Mouse (Mus musculus) ES-E14 (cell line): ENCODE data around the gene Slc31a2. TPM values are rescaled to one million over a fixed set of nuclear protein-coding genes. Genes with fewer than 3 reads are reported as not detected.

Source experiments
- DNase-seq: peaks from one replicate; pipeline ENCODE4 v3.0.0-alpha.2; 2013; ENCODE audit warnings: low read depth, low spot score
- H3K27ac ChIP-seq: 2 replicates; pipeline ENCODE4 v1.5.1; 2012; ENCODE audit warnings: low read depth, mild to moderate bottlenecking, low read length, moderate library complexity, mixed read lengths; ENCODE audit not compliant: poor library complexity, insufficient read depth, severe bottlenecking
- H3K36me3 ChIP-seq: 2 replicates; pipeline ENCODE4 v1.6.1; 2012; ENCODE audit warnings: mild to moderate bottlenecking, low read length, moderate library complexity, mixed read lengths; ENCODE audit not compliant: control insufficient read depth, poor library complexity, insufficient read depth, severe bottlenecking
- H3K4me1 ChIP-seq, 2 experiments: fragments of 150-350 bp in 1 of 2; sonication (generic) in 1 of 2; 2 replicates each; pipeline ENCODE4 v1.6.1; 2012; ENCODE audit warnings: low read length in 2 of 2, mild to moderate bottlenecking in 1 of 2, mixed read lengths in 1 of 2; ENCODE audit not compliant: control insufficient read depth in 2 of 2, insufficient read depth in 2 of 2, poor library complexity in 1 of 2
- H3K4me3 ChIP-seq, 2 experiments: fragments of 150-350 bp in 1 of 2; sonication (generic) in 1 of 2; 2 replicates each; pipeline ENCODE4 v1.5.1; 2012; ENCODE audit warnings: low read length in 2 of 2, low read depth in 1 of 2, mild to moderate bottlenecking in 1 of 2, mixed read lengths in 1 of 2; ENCODE audit not compliant: insufficient read depth in 1 of 2, poor library complexity in 1 of 2, severe bottlenecking in 1 of 2
- H3K9ac ChIP-seq: 2 replicates; pipeline ENCODE4 v1.6.1; 2012; ENCODE audit warnings: low read depth, mild to moderate bottlenecking, low read length, mixed read lengths; ENCODE audit not compliant: poor library complexity, insufficient read depth, severe bottlenecking
- H3K9me3 ChIP-seq: fragments of 150-350 bp; sonication (generic); 2 replicates; pipeline ENCODE4 v1.6.1; 2012; ENCODE audit warnings: low read depth, mild to moderate bottlenecking, low read length; ENCODE audit not compliant: control insufficient read depth, insufficient read depth
- CHD2 ChIP-seq: IDR thresholded peaks from 2 replicates; pipeline ENCODE4 v1.6.1; 2014; ENCODE audit warnings: mild to moderate bottlenecking, low read depth, low read length, inconsistent platforms
- HCFC1 ChIP-seq: IDR thresholded peaks from 2 replicates; pipeline ENCODE4 v1.6.1; 2012; ENCODE audit warnings: low read length, inconsistent platforms, borderline replicate concordance; ENCODE audit not compliant: insufficient read depth
- MAFK ChIP-seq: IDR thresholded peaks from 2 replicates; pipeline ENCODE4 v1.6.1; 2014; ENCODE audit warnings: mild to moderate bottlenecking, low read depth, low read length, inconsistent platforms; ENCODE audit not compliant: insufficient read depth
- ZC3H11A ChIP-seq: IDR thresholded peaks from 2 replicates; pipeline ENCODE4 v1.6.1; 2012; ENCODE audit warnings: low read depth, mild to moderate bottlenecking, inconsistent platforms, low read length, borderline replicate concordance
- ZNF384 ChIP-seq: IDR thresholded peaks from 2 replicates; pipeline ENCODE4 v1.6.1; 2012; ENCODE audit warnings: low read depth, low read length, inconsistent platforms
- in situ Hi-C, 2 experiments: fragments of 600-800 bp; cut with MboI; formaldehyde crosslinking; loops; one replicate each; pipeline ENCODE4 v1.15.1; 2025; ENCODE audit warnings: low sequenced_read_pairs in 2 of 2, inconsistent platforms in 1 of 2; ENCODE audit not compliant: unreplicated experiment in 2 of 2
- total RNA-seq: library from RNA; depleted of rRNA; stranded (reverse); fragments of 300-350 nt; gene quantifications from 2 replicates; pipeline ENCODE4 v1.2.3, GENCODE M21; 2012

Slc31a2 gene
- total RNA-seq, 1 experiment: 16.5 TPM

- no peaks in the 10 kb centered on the region for H3K9me3 ChIP-seq
- H3K9ac ChIP-seq: no peak overlapping the region
- 0 out of 4 replicates have a peak, but pooled peaks cover 0 to 2% of the 10 kb centered on the region in 2 experiments for H3K4me1 ChIP-seq
- in situ Hi-C loops: no loop called here
- peaks cover 18% of the 10 kb centered on the region for H3K36me3 ChIP-seq
- TF ChIP-seq ZC3H11A (no peak), HCFC1 (no peak), CHD2 (no peak), MAFK (no peak), ZNF384 (no peak)
- H3K27ac ChIP-seq: no peak overlapping the region
- no peak for DNase-seq
- H3K4me3 ChIP-seq: no peak overlapping the region
These were observed 37.6 kb downstream of the Slc31a2 start for GRCm38 (mm10) chr4:62300001-62300400.

GRCm38 (mm10) chr4:62302795-62303194 lies 40.4 kb downstream of the Slc31a2 start:
- in situ Hi-C loops: no loop called here
- H3K9ac ChIP-seq: no peak overlapping the region
- H3K9me3 ChIP-seq: no peaks in the 10 kb centered on the region
- no peak for DNase-seq
- peaks cover 7 to 18% of the 10 kb centered on the region in 2 experiments; a peak in 2 of 4 replicates for H3K4me1 ChIP-seq
- H3K36me3 ChIP-seq: peaks cover 16% of the 10 kb centered on the region
- H3K4me3 ChIP-seq: no peak overlapping the region
- H3K27ac ChIP-seq: no peak overlapping the region
- TF ChIP-seq CHD2 (no peak), ZNF384 (no peak), MAFK (no peak), HCFC1 (no peak), ZC3H11A (no peak)

DNA sequence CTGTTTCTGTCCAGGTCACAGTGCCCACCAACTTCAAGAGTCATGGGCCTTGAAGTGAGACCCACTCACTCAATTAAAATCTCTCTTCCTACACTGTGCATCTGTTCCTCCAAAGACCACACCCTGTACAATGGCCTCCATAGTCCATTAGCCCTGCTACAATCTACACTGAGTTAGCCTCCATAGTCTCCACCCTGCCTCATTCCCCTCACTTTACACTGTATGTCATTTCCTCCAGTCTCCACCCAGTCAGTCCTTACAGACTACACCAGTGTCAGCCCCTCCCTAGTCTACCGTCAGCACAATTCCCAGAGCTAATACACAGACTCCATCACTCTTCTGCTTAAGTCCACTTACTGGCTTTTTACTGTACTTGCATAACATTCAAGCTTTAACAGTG lies 40.9 kb downstream of the Slc31a2 start:
- in situ Hi-C loops: no loop called here
- H3K9me3 ChIP-seq: no peaks in the 10 kb centered on the region
- no peak overlapping the region for H3K4me3 ChIP-seq
- TF ChIP-seq CHD2: no peak
- no peak overlapping the region for H3K9ac ChIP-seq
- H3K4me1 ChIP-seq: peaks cover 7 to 18% of the 10 kb centered on the region in 2 experiments; a peak in 2 of 4 replicates
- H3K36me3 ChIP-seq: peaks cover 18% of the 10 kb centered on the region
- DNase-seq: no peak
- H3K27ac ChIP-seq: no peak overlapping the region

DNA sequence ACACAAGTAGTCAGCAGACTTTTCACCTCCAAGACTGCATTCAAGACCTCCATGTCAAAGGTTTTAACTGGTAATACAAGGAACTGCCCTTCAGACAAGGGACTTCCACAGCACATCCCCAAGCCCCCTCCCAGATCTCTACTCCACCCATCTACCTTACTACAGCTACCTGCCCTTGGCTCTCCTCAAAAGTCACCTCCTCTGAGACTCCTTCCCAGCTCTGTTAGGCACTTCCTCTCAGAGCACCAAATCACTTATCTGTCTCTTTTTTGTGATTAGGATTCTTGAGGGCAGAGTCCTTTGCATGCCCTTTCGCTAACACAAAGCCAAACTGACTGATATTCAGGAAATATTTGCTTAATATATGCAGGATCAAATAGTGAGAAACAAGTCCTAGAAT lies 43.9 kb downstream of the Slc31a2 start:
- H3K4me3 ChIP-seq: no peak overlapping the region
- peaks cover 7 to 18% of the 10 kb centered on the region in 2 experiments; a peak in 2 of 4 replicates for H3K4me1 ChIP-seq
- H3K9me3 ChIP-seq: no peaks in the 10 kb centered on the region
- DNase-seq: no peak
- 0 out of 2 replicates have a peak overlapping the region, but pooled peaks have one; percentile 18 for H3K27ac ChIP-seq
- H3K36me3 ChIP-seq: peaks cover 15% of the 10 kb centered on the region; the same call in 1 of the 2 replicates
- in situ Hi-C loops: no loop called here
- TF ChIP-seq MAFK (no peak), ZC3H11A (no peak), CHD2 (no peak), HCFC1 (no peak), ZNF384 (no peak)
- no peak overlapping the region for H3K9ac ChIP-seq

- Histone ChIP-seq H3K4me3 (no peak overlapping the region), H3K36me3 (peaks cover 15% of the 10 kb centered on the region), H3K27ac (peak overlapping the region; percentile 81), H3K9me3 (no peaks in the 10 kb centered on the region), H3K9ac (no peak overlapping the region), H3K4me1 (peaks cover 7 to 18% of the 10 kb centered on the region in 2 experiments; a peak in 2 of 4 replicates)
- no peak for TF ChIP-seq HCFC1
- peak; percentile 42; the same call in 1 of the 2 replicates for TF ChIP-seq CHD2
- peak; percentile 47 for DNase-seq
- in situ Hi-C loops: no loop called here
These were observed 44.5 kb downstream of the Slc31a2 start for GRCm38 (mm10) chr4:62306840-62307239.
